Mouse (Mus musculus): ENCODE measurements around the gene Aldh3b1.

Gene Aldh3b1

DNA sequence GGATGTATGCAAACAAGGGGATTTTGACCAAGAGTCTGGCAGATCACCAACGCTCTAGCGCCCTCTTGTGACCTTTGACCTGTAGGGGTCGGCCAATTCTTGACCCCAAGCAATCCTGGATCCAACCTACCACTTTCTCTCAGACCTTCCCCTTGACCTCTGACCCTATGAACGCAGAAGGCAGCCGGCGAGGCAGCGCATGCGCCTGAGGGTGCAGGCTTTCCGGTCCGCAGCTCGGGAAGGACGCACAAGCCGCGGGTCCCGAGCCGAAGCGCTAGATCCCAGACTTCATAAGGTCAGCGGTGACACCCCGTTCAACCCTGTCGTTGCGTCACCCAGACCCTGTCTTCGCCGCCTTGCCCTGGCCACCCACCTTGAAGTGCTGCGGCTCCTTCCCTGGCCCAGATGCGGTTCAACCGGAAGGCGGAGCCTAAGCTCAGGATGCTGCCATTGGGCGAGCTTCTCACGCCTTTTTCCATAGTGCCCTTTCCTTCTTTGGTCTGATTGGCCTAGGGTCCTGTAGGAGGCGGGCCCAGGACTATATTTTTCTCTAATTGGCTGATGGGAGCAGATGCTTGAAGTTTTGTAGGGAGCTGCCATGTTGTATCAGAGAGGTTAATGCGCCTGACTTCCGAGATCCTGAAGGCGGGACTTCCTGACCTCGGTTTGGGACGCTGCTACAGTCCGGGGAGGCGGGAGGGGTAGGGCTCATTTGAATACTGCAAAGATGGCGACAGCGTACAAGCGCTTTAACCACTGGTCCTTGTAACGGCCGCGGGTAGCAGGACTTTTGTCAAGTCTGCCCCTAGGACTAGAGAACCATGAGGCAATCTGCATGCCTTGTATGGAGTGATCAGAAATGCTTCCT lies 17.0 kb downstream of the Aldh3b1 start, which contains the start of gene Ndufs8:
TSS of gene Ndufs8 (minus strand) at position 438 of the 868 bp plus-strand sequence.
- DNase-seq (ENCODE audit: low spot score in 2 of 2), result peak; percentile 71 to 81

DNA sequence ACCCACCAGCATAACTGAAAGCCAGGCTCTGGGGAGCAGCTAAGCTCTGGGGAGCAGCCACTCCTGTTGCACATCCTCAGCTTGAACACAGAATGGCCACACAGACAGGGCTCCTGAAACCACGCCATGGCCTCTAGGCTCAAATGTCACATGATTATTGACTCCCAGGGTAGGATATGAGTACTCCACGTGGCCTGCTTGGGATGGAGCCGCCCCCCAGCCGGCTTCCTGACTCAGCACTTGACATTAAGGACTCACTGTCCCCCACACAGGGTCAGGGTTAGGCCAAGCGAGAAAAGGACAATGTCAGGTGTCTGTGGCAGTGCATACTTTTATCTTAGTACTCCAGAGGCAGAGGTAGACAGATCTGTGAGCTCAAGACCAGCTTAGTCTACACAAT lies 19.4 kb downstream of the Aldh3b1 start:
- DNase-seq (ENCODE audit: low spot score in 2 of 2), result no peak

DNA sequence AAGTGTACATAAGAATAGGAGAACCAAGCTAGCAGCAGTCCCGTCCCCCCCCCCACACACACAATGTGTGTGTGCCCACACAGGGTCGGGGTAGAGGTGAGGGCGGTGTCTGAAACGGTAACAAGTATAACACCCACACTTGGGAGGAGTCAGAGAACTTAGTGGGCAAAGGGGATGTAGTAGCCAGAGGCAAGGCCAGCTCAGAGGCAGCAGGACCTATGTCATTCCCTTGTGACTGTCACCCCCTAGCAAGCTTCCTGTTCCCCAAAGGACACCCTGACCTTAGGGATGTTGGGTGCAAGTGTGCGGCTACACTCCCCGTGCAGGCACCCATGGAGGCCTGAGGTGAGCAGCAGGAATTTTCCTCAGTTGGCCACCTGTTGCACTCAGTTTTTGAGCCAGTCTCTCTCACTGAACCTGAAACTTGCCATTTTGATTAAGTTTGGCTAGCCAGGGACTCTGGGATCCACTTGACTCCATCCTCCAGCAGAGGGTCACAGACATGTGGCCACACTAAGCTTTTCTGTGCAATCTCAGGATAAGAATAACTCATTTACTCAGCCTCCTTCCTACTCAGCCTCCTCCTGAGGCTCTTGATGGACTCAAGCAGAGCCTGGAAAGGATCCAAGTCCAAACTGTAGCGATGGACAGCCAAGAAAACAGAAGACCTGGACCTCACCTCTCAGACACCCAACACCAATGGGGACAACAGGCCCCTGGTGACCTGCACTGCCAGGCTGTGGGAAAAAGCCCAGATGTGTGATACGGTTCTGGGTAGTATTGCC lies 21.5 kb downstream of the Aldh3b1 start:
- no peak for DNase-seq (ENCODE audit: low spot score in 2 of 2)

DNA sequence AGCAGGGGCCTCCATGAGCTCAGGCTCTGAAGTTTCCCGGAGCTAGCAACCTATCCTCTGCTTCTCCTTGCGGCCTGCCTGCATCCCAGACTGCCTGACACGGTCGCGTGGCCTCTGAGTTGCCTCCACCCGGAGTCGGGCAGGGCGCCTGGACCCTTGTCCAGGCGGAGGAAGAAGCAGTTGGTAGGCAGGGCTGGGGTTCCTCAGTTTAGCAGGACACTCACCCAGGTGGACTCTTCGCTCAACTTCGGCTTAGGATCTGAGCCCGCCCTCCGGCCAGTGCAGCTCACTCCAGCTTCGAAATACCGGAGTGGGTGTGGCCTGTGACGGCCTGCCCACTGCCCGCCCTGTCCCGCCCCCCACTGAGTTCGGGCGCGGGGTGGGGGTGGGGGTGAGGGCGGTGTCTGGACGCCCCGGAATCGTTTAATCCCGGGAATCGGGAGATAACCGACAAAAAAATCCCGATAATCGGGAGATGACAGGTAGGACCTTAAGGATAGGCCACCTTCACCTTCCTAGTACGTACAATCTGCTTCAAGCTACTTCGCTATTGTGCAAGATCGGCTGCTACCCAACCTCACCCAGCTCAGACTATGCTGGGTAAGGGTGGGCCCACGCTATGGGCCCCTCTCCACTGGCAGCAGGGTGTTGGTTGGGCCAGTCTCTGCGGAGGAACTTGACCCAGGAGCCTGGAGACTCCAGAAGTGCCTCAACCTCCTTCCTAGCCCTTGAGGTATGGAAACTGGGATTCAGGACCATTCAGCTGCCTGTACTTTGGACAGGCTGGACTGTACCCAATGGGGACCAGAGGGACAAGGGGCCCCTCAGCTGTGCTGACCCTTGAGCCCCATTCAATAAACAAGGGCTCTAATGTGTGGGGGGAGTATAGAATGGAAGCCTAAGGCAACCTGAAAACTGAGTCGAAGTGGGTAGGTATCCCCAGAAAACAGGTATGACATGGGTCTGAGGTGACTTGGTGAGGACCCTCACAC lies 22.5 kb downstream of the Aldh3b1 start, which contains the start of gene Tcirg1:
TSS of gene Tcirg1 (minus strand) at position 339 of the 992 bp plus-strand sequence.
- DNase-seq (ENCODE audit: low spot score in 2 of 2), result peak; percentile 46 to 63

DNA sequence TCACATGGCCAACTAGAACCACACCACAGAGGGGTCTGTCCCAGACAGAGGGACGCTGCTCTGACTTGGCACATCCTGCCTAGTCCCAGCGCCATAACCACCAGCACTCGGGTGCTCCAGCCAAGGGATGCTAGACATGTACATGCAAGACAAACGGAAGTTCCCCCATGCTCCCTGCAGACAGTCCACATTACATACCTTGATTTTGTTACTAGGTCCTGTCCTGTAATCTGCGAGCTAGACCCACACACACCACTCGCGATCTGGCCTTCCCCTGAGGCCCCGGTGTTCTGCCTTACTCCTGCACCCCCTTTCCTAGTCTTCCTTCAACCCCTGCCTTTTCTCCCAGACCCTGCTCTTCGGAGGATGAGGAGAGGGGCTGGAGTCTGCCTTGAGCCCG lies 23.3 kb downstream of the Aldh3b1 start:
- no peak for DNase-seq (ENCODE audit: low spot score in 2 of 2)

DNA sequence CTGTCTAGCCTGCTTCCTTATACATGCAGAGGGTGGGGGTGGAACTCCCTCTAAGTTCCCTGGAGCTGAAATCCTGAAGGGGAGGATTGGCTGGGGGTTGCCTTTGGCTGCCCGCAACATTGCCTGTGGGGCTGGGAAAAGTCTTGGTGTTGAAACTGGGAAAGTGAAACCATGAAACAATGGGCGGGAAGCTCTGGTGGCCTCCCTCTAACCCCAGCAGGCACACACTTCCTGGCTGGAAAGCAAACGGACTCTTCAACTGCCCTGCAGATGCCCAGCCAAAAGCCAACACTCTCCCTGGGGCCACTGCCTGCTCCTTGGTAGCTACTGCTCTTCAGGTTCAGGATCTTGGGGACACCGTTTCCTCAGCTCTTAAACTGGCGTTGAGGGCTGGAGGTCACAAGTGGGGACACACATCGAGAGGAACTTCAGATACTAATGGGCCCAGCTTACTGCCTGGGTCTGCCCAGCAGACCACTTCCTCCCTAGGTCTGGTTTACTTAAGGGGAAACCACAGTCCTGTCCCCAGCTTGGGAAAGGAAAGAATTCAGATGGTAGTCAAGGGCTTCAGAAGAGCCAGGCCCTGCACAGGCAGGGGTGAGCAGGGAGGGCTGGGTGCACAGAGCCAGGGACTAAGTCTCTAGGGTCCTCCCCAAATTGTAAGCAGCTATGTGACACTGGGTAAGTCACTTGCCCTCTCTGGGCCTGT lies 24.2 kb downstream of the Aldh3b1 start:
- no peak for DNase-seq (ENCODE audit: low spot score in 2 of 2)

DNA sequence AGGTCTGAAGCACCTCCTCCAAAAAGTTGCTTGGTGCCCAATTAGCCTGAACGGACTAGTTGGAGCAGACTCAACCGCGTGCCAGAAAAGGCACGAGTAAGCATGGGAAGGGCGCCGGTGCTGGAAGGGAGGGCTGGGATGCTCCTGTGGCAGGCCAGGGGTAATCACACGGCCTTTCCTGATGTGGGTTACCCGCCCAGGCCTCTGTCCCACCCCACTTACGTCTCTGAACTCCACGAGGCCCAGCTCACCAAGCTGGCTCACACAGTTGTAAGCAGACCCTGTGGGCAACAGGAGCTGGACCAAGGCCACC lies 25.3 kb downstream of the Aldh3b1 start:
- no peak for DNase-seq (ENCODE audit: low spot score in 2 of 2)

DNA sequence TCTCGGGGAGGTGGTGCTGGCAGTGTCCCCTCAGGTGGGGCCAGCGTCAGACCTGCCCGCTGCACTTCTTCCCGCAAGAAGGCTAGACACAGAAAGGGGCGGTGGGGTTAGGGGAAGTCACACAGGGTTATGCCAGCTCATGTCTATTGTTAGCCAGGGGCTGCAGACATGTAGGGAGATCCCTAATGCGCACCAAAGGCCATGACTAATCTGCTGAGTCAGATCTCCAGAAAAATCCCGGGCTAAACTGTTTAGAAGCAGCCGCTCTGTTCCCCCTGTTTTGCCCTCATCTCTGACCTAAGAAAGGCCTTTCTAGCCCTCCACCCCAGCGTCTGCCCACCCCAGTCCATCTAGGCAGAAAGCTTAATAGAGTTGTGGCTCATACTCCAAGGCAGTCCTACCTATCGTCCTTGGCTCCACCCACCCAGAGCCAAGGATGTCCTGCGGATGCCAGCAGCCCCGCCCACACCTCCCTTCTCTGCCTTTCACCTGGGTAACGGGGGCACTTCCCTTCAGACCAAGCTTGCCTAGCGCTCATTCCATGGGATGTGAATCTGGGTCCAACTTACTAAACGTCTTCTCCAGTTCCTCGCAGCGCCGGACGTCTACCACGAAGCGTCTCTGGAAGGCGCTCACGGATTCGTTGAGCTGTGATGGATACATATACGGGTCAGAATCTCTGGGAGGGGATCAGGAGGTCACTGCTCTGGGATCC lies 25.8 kb downstream of the Aldh3b1 start:
- no peak for DNase-seq (ENCODE audit: low spot score in 2 of 2)

DNA sequence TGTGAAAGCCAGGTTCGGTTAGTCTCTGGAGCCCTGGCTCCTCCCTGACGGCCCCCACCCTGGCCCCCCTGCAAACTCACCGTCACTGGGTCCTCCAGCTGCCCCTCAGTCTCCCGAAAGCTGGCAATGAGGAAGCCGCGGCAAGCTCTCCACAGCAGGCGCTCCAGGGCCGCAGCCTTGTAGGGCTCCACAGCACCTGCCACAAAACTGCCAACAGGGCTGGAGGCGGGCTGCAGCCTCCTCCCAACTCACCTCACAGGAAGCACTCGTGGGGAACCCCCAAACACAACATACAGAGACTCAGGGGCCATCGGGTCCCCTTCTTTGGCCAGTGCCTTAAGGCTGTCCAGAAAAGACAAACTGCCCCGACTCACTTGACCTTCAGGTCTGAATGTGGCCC lies 26.6 kb downstream of the Aldh3b1 start:
- DNase-seq (ENCODE audit: low spot score in 2 of 2), result no peak

DNA sequence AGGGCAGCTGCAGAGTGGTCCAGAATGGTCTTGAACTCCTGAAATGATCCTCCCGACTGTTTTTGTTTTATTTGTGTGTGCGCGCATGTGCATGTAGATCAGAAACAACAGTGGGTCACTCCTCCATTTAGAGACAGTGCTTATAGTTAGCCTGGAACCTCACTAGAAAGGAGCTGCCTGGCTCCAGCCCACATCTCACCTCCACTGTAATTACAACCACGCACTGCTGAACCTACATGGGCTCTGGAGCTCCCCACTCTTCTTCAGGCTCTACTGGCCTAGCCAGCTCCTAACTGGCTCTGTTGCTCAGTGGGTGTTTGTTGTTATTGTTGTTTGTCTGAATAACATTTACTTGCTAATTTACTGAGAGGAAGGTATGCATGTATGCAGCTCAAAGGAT lies 30.0 kb downstream of the Aldh3b1 start:
- DNase-seq (ENCODE audit: low spot score in 2 of 2), result no peak

DNA sequence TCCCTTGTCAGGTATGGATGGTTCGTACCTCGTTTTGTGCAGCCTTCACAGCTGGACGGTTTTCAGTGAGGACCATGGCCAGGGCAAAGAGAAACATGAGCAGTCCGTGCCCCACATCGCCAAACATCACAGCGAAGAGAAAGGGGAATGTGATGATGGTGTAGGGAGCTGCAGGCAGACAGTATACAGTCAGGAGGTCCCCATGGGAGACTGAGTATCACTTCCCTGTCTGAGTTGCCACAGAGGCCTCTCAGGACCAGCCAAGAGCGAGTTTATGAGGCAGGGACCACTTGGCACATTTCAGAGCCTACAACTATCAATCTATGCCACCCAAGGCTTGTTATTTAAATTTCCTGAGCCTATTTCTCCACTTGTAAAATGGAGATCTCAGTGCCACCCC lies 30.7 kb downstream of the Aldh3b1 start:
- DNase-seq (ENCODE audit: low spot score in 2 of 2), result no peak

DNA sequence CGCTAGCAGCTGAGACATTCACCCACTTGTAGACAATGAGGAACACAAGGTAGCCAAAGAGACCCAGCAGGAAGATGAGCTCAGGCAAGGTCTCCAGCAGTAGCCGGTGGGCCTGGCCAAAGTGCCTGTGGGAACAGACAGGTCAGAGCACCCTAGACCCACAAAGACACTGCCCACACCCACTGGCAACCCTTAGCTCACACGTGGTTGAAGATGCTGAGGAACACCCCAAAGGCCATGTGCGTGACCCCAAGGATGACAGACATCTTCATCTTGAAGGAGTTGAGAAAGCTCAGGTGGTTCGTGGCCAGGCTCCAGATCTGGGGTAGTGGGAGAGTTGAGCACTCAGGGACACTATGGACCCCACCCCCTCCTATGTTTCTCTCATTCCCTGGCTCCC lies 32.1 kb downstream of the Aldh3b1 start:
- DNase-seq (ENCODE audit: low spot score in 2 of 2), result no peak

DNA sequence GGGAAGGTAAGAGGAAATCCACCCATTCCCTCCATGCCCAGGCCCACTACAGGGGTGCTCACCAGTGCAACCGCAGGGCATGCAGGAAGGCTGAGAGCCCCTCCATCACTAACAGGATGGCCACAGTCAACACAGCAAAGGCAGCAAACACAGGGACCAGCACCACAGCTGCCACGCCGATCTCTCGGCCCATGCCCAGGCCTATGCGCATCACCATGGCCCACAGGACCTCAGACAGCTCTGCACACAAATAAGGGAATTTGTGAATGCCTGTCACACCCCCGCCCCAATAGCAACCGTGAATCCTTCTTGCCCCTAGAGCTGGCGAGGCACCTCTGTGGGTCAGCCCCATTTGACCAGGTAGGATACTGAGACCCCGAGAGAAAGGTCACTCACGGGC lies 33.4 kb downstream of the Aldh3b1 start:
- DNase-seq (ENCODE audit: low spot score in 2 of 2), result no peak

DNA sequence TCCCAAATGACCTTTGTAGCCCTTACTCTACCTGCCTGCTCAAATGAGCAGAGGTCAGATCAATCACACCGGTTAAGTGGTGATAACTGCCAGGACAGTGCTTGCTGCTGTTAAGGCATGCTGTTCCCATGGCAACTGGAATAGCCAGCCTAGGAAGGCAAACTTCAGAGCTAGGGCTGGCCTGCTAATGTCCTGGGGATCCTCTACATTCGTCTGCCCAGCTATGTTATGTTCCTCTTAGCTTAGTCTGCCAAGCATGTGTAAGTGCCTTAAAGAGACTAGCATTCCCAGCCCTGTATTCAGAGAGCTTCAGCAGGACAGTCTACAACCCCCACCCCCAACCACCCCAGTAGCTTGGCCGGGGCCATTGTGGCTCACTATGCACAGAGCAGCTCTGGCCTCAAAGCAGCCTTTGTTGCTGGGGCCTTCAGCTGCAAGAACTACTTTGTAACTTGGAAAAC lies 34.4 kb downstream of the Aldh3b1 start:
- no peak for DNase-seq (ENCODE audit: low spot score in 2 of 2)

DNA sequence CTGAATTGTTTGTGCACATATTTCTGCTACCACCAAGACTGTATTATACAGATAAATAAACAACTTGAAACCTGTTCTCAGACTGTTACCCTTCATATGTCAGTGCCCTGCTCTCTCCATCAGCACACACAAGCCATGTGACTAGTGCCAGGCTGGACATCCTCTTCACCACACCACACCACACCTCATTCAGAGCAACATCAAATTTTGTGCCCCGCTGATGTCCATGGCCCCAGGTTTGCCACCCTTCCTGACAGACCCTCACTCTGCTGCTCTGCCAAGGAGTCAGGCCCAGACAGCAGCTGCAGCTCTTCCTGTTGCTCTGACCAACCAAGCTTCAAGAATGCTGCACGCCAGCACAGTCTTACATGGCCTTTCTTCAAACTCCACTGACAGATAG lies 35.3 kb downstream of the Aldh3b1 start:
- DNase-seq (ENCODE audit: low spot score in 2 of 2), result no peak

DNA sequence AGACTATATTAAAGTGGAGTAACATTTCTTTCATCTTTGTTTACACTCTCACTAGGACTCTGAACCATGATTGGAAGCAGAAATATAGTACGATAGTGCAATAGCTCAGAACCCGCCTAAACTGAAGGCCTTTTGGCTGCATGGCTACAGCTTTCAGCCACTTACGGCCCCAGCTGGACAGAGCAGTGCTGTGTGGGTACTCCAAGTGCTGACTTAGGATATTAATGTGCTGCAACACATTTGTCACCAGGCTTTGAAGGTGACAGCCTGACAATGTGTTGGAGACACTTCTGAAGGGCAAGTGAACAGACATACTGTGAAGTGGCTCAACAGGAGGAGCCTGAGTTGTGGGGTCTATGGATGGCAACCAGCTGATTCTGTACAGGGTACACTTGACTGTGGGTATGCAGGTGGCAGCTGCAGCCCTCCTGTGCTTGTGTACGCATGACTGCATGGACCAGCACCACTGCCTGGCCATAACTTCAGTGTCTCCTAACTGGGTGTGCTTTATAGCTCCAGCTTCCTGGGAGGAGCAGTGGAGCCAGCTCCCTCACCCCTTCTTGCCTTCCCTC lies 36.0 kb downstream of the Aldh3b1 start:
- DNase-seq (ENCODE audit: low spot score in 2 of 2), result no peak

DNA sequence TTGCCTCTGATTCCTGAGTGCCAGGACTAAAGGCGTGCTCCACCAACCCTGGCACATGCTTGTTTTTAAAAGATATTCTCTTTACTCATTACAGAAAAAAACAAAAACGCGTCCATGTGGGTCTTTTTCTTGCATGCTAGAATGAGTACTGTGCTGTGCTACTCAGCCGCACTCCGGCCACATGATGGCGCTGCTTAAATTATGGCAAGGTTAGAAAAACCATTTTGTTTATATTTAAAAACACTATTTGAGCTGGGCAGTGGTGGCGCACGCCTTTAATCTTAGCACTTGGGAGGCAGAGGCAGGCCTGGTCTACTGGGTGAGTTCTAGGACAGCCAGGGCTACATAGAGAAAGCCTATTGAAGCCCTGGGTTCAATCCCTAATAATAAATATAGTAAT lies 39.4 kb downstream of the Aldh3b1 start:
- DNase-seq (ENCODE audit: low spot score in 2 of 2), result peak in 1 of 2 experiments; percentile 43

DNA sequence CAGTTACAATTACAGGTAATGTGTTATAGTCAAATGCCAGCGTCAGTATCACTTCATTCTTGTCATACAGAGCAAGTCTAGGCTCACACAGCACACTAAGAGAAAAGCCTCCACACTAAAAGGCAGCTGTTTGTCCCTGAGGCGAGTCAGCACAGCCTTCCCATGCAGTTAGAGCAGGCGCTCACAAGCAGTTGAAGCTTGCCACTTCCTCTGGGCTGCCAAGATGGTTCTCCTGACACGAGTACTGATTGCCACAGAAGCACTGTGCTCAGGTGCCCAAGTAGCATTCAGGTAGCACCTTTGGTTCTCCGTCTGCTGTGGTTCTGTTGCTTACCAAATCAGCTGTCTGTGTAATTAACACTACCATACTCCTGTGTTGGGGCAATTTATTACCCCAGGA lies 40.5 kb downstream of the Aldh3b1 start:
- DNase-seq (ENCODE audit: low spot score in 2 of 2), result no peak

DNA sequence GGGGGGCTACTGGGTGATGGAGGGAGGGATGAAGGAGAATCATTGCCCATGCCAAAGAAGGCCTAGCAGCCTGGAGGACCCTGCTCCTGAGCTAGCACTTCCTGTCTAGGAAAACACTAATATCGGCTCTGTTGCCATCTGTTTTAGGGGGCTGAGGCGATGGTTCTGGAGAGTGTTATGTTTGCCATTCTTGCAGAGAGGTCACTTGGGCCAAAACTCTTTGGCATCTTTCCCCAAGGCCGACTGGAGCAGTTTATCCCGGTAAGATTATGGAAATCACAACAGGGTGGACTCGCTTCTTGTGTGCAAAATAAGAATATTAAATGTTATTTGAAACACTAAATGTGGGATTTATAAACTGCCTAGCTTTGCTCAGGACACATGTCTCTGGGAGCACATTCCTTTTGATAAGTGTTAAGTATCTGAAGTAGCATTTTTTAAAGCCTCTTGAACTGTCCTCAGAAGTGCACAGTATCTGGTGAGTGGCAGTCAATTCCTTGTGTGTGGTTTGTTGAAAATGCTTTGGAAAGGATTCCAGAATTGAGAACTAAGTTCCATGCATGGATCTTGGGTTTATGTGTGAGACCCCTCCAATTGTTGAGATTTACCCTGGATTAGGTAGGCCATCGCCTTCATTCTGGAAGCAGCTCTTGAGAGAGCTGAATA lies 45.1 kb downstream of the Aldh3b1 start:
- no peak for DNase-seq (ENCODE audit: low spot score in 2 of 2)

DNA sequence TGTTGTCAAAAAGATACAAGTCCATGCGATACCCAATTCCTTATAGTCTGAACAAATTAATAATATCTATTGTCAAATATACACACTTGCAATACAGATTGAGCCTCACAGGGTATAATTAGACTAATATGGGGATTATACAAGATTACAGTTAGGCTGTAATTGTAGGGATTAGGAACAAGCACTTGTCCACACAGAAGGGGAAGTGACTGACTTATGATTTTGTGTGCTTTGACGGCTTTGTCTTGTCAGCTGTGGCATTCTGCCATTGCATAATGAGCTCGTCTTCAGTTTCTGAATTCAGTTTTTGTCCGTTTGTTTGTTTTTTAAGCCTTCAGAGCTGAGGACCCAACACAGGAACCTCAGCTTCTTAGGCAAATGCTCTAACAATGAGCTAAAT lies 47.4 kb downstream of the Aldh3b1 start:
- DNase-seq (ENCODE audit: low spot score in 2 of 2), result no peak

Data from spleen, postnatal 14 days (tissue).